Mouse (Mus musculus) G1E (cell line): ENCODE results near the gene Dync2li1. TPM values are rescaled to one million over a fixed set of nuclear protein-coding genes. Genes with fewer than 3 reads are reported as not detected.

Source experiments
- ATAC-seq: 2 replicates; pipeline ENCODE4 v1.8.0; 2016; ENCODE audit warnings: mild to moderate bottlenecking; ENCODE audit not compliant: insufficient number of reproducible peaks, poor library complexity, low FRiP score, severe bottlenecking; ENCODE audit errors: extremely low read depth
- DNase-seq: peaks from one replicate; pipeline ENCODE4 v3.0.0; 2012; ENCODE audit warnings: low spot score
- H3K27me3 ChIP-seq: 2 replicates; pipeline ENCODE4 v1.6.1; 2012; ENCODE audit warnings: mild to moderate bottlenecking, low read length, inconsistent platforms; ENCODE audit not compliant: insufficient read depth
- H3K36me3 ChIP-seq: replicated peaks from 2 replicates; pipeline ENCODE3; 2012; ENCODE audit warnings: mild to moderate bottlenecking, inconsistent platforms
- H3K4me1 ChIP-seq: 2 replicates; pipeline ENCODE4 v1.6.1; 2012; ENCODE audit warnings: low read depth, low read length, inconsistent platforms, mixed read lengths; ENCODE audit not compliant: insufficient read depth
- H3K4me3 ChIP-seq: 2 replicates; pipeline ENCODE4 v1.5.1; 2012; ENCODE audit warnings: low read depth, mild to moderate bottlenecking, inconsistent platforms, low read length, moderate library complexity, mixed read lengths
- H3K9me3 ChIP-seq: replicated peaks from 2 replicates; pipeline ENCODE4 v1.6.1; 2012; ENCODE audit warnings: inconsistent platforms
- CTCF ChIP-seq: IDR thresholded peaks from 2 replicates; pipeline ENCODE4 v1.5.1; 2012; ENCODE audit warnings: low read depth, low read length, inconsistent platforms, mixed read lengths
- GATA1 ChIP-seq: IDR thresholded peaks from 2 replicates; pipeline ENCODE4 v1.6.1; 2012; ENCODE audit warnings: borderline replicate concordance, low read length, inconsistent platforms, mixed read lengths
- GATA2 ChIP-seq: IDR thresholded peaks from 2 replicates; pipeline ENCODE4 v1.6.1; 2012; ENCODE audit warnings: low read depth, low read length, inconsistent platforms, borderline replicate concordance
- POLR2AphosphoS5 ChIP-seq: IDR thresholded peaks from 2 replicates; pipeline ENCODE4 v1.6.1; 2012; ENCODE audit warnings: low read depth, low read length, inconsistent platforms; ENCODE audit not compliant: insufficient replicate concordance
- TAL1 ChIP-seq: conservative IDR thresholded peaks from 2 replicates; pipeline ENCODE4 v1.6.1; 2012; ENCODE audit warnings: low read depth, low read length, inconsistent platforms, mixed read lengths
- polyA plus RNA-seq: library from polyadenylated mRNA; stranded (reverse); fragments of >175 nt; gene quantifications from 2 replicates; pipeline ENCODE4 v1.2.3, GENCODE M21; 2012
- total RNA-seq, 2 experiments: library from RNA; stranded (forward) in 1 of 2; stranded (reverse) in 1 of 2; fragments of 200-1000 nt in 1 of 2; fragments of >200 nt in 1 of 2; fragmentation: Nextera tagmentation in 1 of 2; gene quantifications; 2 replicates each; pipeline ENCODE4 v1.2.3; 2014 to 2017

Dync2li1 gene
- total and polyA plus RNA-seq, 3 experiments: not detected

- no peak for DNase-seq
Measured at GRCm38 (mm10) chr17:84584107-84584506, 42.2 kb upstream of the Dync2li1 start.

GRCm38 (mm10) chr17:84585104-84585503 lies 41.2 kb upstream of the Dync2li1 start:
- ATAC-seq: no peak

More at GRCm38 (mm10) chr17:84584107-84584506, 42.2 kb upstream of the Dync2li1 start:
- H3K9me3 ChIP-seq: no peaks in the 10 kb centered on the region
- no peak for TF ChIP-seq TAL1
- TF ChIP-seq POLR2AphosphoS5: no peak
- TF ChIP-seq GATA1: no peak
- TF ChIP-seq GATA2: no peak
- ATAC-seq: no peak
- H3K36me3 ChIP-seq: no peaks in the 10 kb centered on the region
- H3K27me3 ChIP-seq: peaks cover 19% of the 10 kb centered on the region; the same call in 1 of the 2 replicates
- H3K4me3 ChIP-seq: no peak overlapping the region
- H3K4me1 ChIP-seq: no peaks in the 10 kb centered on the region

GRCm38 (mm10) chr17:84590065-84590464 lies 36.2 kb upstream of the Dync2li1 start:
- no peaks in the 10 kb centered on the region for H3K4me1 ChIP-seq
- H3K9me3 ChIP-seq: no peaks in the 10 kb centered on the region
- no peaks in the 10 kb centered on the region for H3K36me3 ChIP-seq
- TF ChIP-seq CTCF (no peak), TAL1 (no peak), GATA2 (no peak), GATA1 (no peak), POLR2AphosphoS5 (no peak)
- DNase-seq (no peak), ATAC-seq (no peak)
- H3K27me3 ChIP-seq: peaks cover 12% of the 10 kb centered on the region
- no peak overlapping the region for H3K4me3 ChIP-seq

More at GRCm38 (mm10) chr17:84585104-84585503, 41.2 kb upstream of the Dync2li1 start:
- Histone ChIP-seq H3K36me3 (no peaks in the 10 kb centered on the region), H3K4me3 (no peak overlapping the region), H3K9me3 (no peaks in the 10 kb centered on the region), H3K4me1 (no peaks in the 10 kb centered on the region), H3K27me3 (peaks cover 12% of the 10 kb centered on the region; the same call in 1 of the 2 replicates)
- no peak for DNase-seq
- TF ChIP-seq GATA2: no peak
- TF ChIP-seq TAL1: no peak
- no peak for TF ChIP-seq GATA1
- TF ChIP-seq POLR2AphosphoS5: no peak
- TF ChIP-seq CTCF: no peak

- no peak overlapping the region for H3K4me3 ChIP-seq
Measured at GRCm38 (mm10) chr17:84591431-84592150, 34.7 kb upstream of the Dync2li1 start.

GRCm38 (mm10) chr17:84596015-84596441 lies 30.3 kb upstream of the Dync2li1 start:
- Histone ChIP-seq H3K9me3 (no peaks in the 10 kb centered on the region), H3K36me3 (no peaks in the 10 kb centered on the region), H3K27me3 (peaks cover 10% of the 10 kb centered on the region), H3K4me3 (no peak overlapping the region), H3K4me1 (no peaks in the 10 kb centered on the region)
- no peak for DNase-seq
- no peak for TF ChIP-seq GATA1
- no peak for TF ChIP-seq TAL1
- no peak for TF ChIP-seq POLR2AphosphoS5
- TF ChIP-seq CTCF: no peak
- ATAC-seq: no peak

More at GRCm38 (mm10) chr17:84591431-84592150, 34.7 kb upstream of the Dync2li1 start:
- H3K9me3 ChIP-seq: no peaks in the 10 kb centered on the region
- H3K27me3 ChIP-seq: peaks cover 15% of the 10 kb centered on the region
- TF ChIP-seq CTCF: no peak
- TF ChIP-seq GATA2: no peak
- TF ChIP-seq POLR2AphosphoS5: no peak
- no peak for TF ChIP-seq GATA1
- no peak for TF ChIP-seq TAL1
- ATAC-seq: no peak
- no peaks in the 10 kb centered on the region for H3K36me3 ChIP-seq
- no peaks in the 10 kb centered on the region for H3K4me1 ChIP-seq
- DNase-seq: no peak

- no peak for DNase-seq
- TF ChIP-seq POLR2AphosphoS5: no peak
- no peak for TF ChIP-seq GATA1
- TF ChIP-seq GATA2: no peak
- no peak for TF ChIP-seq TAL1
- TF ChIP-seq CTCF: no peak
Measured at GRCm38 (mm10) chr17:84596501-84596900, 29.8 kb upstream of the Dync2li1 start.

More at GRCm38 (mm10) chr17:84596501-84596900, 29.8 kb upstream of the Dync2li1 start:
- peaks cover 8% of the 10 kb centered on the region for H3K27me3 ChIP-seq
- H3K4me3 ChIP-seq: no peak overlapping the region
- H3K9me3 ChIP-seq: no peaks in the 10 kb centered on the region
- no peak for ATAC-seq
- no peaks in the 10 kb centered on the region for H3K36me3 ChIP-seq
- H3K4me1 ChIP-seq: no peaks in the 10 kb centered on the region
